Mouse (Mus musculus) midbrain, postnatal 0 days (tissue): ENCODE data around the gene Gas1. TPM values are rescaled to one million over a fixed set of nuclear protein-coding genes. Genes with fewer than 3 reads are reported as not detected.
A peak's percentile ranks its signal among the peaks of the same experiment; 100 is the strongest.

Experiments
- ATAC-seq: fragments of 200-750 bp; cut with Nextera tagmentation; 2 replicates; pipeline ENCODE4 v1.8.0; 2017; ENCODE audit warnings: moderate number of reproducible peaks, mild to moderate bottlenecking, moderate TSS enrichment, moderate library complexity; ENCODE audit not compliant: low FRiP score
- DNase-seq: peaks from one replicate; pipeline ENCODE4 v3.0.0-alpha.2; 2015; ENCODE audit warnings: low spot score
- H3K27ac ChIP-seq: fragments of 300-500 bp; sonication (generic); 2 replicates; pipeline ENCODE4 v1.5.1; 2014; ENCODE audit warnings: low read depth, mild to moderate bottlenecking, low read length, mixed read lengths
- H3K27me3 ChIP-seq: fragments of 300-500 bp; sonication (generic); 2 replicates; pipeline ENCODE4 v1.6.1; 2014; ENCODE audit warnings: low read length, control low read depth, mixed read lengths; ENCODE audit not compliant: insufficient read depth
- H3K36me3 ChIP-seq: fragments of 300-500 bp; sonication (generic); 2 replicates; pipeline ENCODE4 v1.6.1; 2014; ENCODE audit warnings: low read length, control low read depth, mixed read lengths; ENCODE audit not compliant: insufficient read depth
- H3K4me1 ChIP-seq: fragments of 300-500 bp; sonication (generic); 2 replicates; pipeline ENCODE4 v1.6.1; 2014; ENCODE audit warnings: mild to moderate bottlenecking, control low read depth, antibody characterized with exemption, low read length, mixed read lengths; ENCODE audit not compliant: insufficient read depth
- H3K4me2 ChIP-seq: fragments of 300-500 bp; sonication (generic); 2 replicates; pipeline ENCODE4 v1.6.1; 2014; ENCODE audit warnings: low read depth, mild to moderate bottlenecking, low read length, mixed read lengths; ENCODE audit not compliant: poor library complexity, severe bottlenecking
- H3K4me3 ChIP-seq: fragments of 300-500 bp; sonication (generic); 2 replicates; pipeline ENCODE4 v1.5.1; 2014; ENCODE audit warnings: low read depth, mild to moderate bottlenecking, low read length, moderate library complexity
- H3K9ac ChIP-seq: fragments of 300-500 bp; sonication (generic); replicated peaks from 2 replicates; pipeline ENCODE4 v1.6.1; 2014; ENCODE audit warnings: mild to moderate bottlenecking, low read length, moderate library complexity, mixed read lengths; ENCODE audit not compliant: poor library complexity, severe bottlenecking
- H3K9me3 ChIP-seq: fragments of 300-500 bp; sonication (generic); 2 replicates; pipeline ENCODE4 v1.6.1; 2016; ENCODE audit warnings: low read length, control low read depth
- CTCF ChIP-seq: IDR thresholded peaks from 2 replicates; pipeline ENCODE4 v1.5.1; 2016; ENCODE audit warnings: antibody characterized with exemption, mild to moderate bottlenecking
- WGBS: fragments of 180-500 bp; shearing (Covaris S2); extraction: QIAGEN DNeasy Blood & Tissue Kit; methylation state at CpG from one replicate; pipeline ENCODE4 v1.1.7; 2014; 5-methylcytosine and 5-hydroxymethylcytosine counted together
- polyA plus RNA-seq: library from polyadenylated mRNA; unstranded; fragments of >200 nt; fragmentation: Nextera tagmentation; extraction: Ambion mirVana; gene quantifications from 2 replicates; pipeline ENCODE4 v1.2.1, GENCODE M21; 2015
- total RNA-seq: library from RNA; depleted of rRNA; stranded (reverse); fragments of >200 nt; gene quantifications from 2 replicates; pipeline ENCODE4 v1.2.3, GENCODE M21; 2014

Gene Gas1
- total and polyA plus RNA-seq, 2 experiments from 2014 or later: 12.3 to 40.9 TPM

- no peak for ATAC-seq
- Histone ChIP-seq H3K9ac (no peak overlapping the region), H3K27ac (no peak overlapping the region), H3K4me1 (no peaks in the 10 kb centered on the region), H3K4me2 (no peak overlapping the region), H3K27me3 (no peaks in the 10 kb centered on the region), H3K4me3 (no peak overlapping the region), H3K9me3 (no peaks in the 10 kb centered on the region), H3K36me3 (no peaks in the 10 kb centered on the region)
- 95% methylated on average over 5 of the region's 5 CpGs for WGBS
- TF ChIP-seq CTCF: no peak
- no peak for DNase-seq
Observed at GRCm38 (mm10) chr13:60134439-60134799, 42.7 kb downstream of the Gas1 start.

- no peak for TF ChIP-seq CTCF
- Histone ChIP-seq H3K27me3 (no peaks in the 10 kb centered on the region), H3K4me3 (no peak overlapping the region), H3K27ac (no peak overlapping the region), H3K9me3 (no peaks in the 10 kb centered on the region), H3K9ac (no peak overlapping the region), H3K4me2 (no peak overlapping the region), H3K4me1 (no peaks in the 10 kb centered on the region), H3K36me3 (no peaks in the 10 kb centered on the region)
- no peak for ATAC-seq
- 40% methylated on average over 10 of the region's 10 CpGs for WGBS
- DNase-seq: no peak
Observed at GRCm38 (mm10) chr13:60133716-60134438, 43.3 kb downstream of the Gas1 start.

GRCm38 (mm10) chr13:60131771-60132170 lies 45.4 kb downstream of the Gas1 start:
- no peak for TF ChIP-seq CTCF
- no peaks in the 10 kb centered on the region for H3K27me3 ChIP-seq
- ATAC-seq (no peak), DNase-seq (no peak)
- H3K4me2 ChIP-seq: no peak overlapping the region
- no peaks in the 10 kb centered on the region for H3K4me1 ChIP-seq
- H3K9ac ChIP-seq: no peak overlapping the region
- 59% methylated on average over 13 of the region's 13 CpGs for WGBS
- H3K36me3 ChIP-seq: no peaks in the 10 kb centered on the region
- no peak overlapping the region for H3K4me3 ChIP-seq
- no peaks in the 10 kb centered on the region for H3K9me3 ChIP-seq
- no peak overlapping the region for H3K27ac ChIP-seq

- ATAC-seq: no peak
- DNase-seq: no peak
- Histone ChIP-seq H3K4me1 (no peaks in the 10 kb centered on the region), H3K4me2 (no peak overlapping the region), H3K9me3 (no peaks in the 10 kb centered on the region), H3K36me3 (no peaks in the 10 kb centered on the region), H3K9ac (no peak overlapping the region), H3K4me3 (no peak overlapping the region), H3K27ac (no peak overlapping the region), H3K27me3 (no peaks in the 10 kb centered on the region)
- 65% methylated on average over 9 of the region's 9 CpGs for WGBS
- no peak for TF ChIP-seq CTCF
Observed at GRCm38 (mm10) chr13:60129541-60129940, 47.6 kb downstream of the Gas1 start.

GRCm38 (mm10) chr13:60126338-60126737 lies 50.8 kb downstream of the Gas1 start:
- no peak for ATAC-seq
- H3K4me1 ChIP-seq: no peaks in the 10 kb centered on the region
- H3K4me3 ChIP-seq: peak overlapping the region; percentile 12; the same call in 1 of the 2 replicates
- H3K9me3 ChIP-seq: no peaks in the 10 kb centered on the region
- H3K27me3 ChIP-seq: no peaks in the 10 kb centered on the region
- no peaks in the 10 kb centered on the region for H3K36me3 ChIP-seq
- DNase-seq: no peak
- peak overlapping the region; percentile 29 for H3K4me2 ChIP-seq
- H3K9ac ChIP-seq: no peak overlapping the region
- TF ChIP-seq CTCF: no peak
- WGBS: 45% methylated on average over 19 of the region's 19 CpGs
- no peak overlapping the region for H3K27ac ChIP-seq

GRCm38 (mm10) chr13:60125501-60126305 lies 51.5 kb downstream of the Gas1 start:
- WGBS: 13% methylated on average over 13 of the region's 13 CpGs
- peak overlapping the region; percentile 12; the same call in 1 of the 2 replicates for H3K4me3 ChIP-seq
- peak; percentile 32 for DNase-seq

More at GRCm38 (mm10) chr13:60125501-60126305, 51.5 kb downstream of the Gas1 start:
- Histone ChIP-seq H3K9ac (no peak overlapping the region), H3K27me3 (no peaks in the 10 kb centered on the region), H3K27ac (no peak overlapping the region), H3K36me3 (no peaks in the 10 kb centered on the region), H3K4me1 (no peaks in the 10 kb centered on the region), H3K9me3 (no peaks in the 10 kb centered on the region), H3K4me2 (peak overlapping the region; percentile 29)
- ATAC-seq: no peak
- TF ChIP-seq CTCF: no peak
